ENCODE assay signal across 10 mouse cellular contexts in the genomic region with DNA sequence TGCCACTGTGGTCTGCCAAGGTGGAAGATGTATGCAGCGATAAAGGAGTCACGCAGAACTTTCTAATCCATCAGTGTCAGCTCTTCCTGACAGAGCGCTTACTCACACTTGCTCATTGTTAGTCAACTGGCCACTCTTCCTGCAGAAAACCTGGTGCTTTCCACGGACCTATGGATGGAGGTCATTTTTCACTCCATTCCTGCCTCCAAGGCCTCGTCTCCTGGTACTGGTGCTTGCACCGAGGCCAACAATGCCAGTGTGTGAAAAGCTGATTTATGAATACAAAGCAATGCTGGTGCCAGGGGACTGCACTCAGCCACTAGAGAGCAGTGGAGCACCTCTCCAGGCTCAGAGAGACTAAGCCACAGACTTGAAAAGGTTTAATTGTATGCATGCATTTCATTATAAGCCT. TPM values are rescaled to one million over a fixed set of nuclear protein-coding genes. Genes with fewer than 3 reads are reported as not detected.
DNase-seq lines count a peak whose midpoint lies in the region; ATAC-seq and TF ChIP-seq lines count a peak whose summit lies in the region.
"Had no signal": no experiment of that assay in that cellular context is flagged by ENCODE, and none has a peak within 500 bp of the region (broad histone marks: within the 10 kb centered on the region; RNA-seq: fewer than 3 reads in every experiment).

No protein-coding gene starts in this region.

- WGBS in forebrain, embryonic 10.5 days: 74% methylated on average over 6 of the region's 6 CpGs
- WGBS in midbrain, postnatal 0 days: 25% methylated on average over 6 of the region's 6 CpGs

- no peak overlapping the region for H3K9ac ChIP-seq in midbrain, postnatal 0 days (replicated peaks; ENCODE audit: low read length, poor library complexity, severe bottlenecking)
- H3K9ac ChIP-seq: embryonic facial prominence, embryonic 15.5 days; limb, embryonic 15.5 days had no signal

- peaks cover 81% of the 10 kb centered on the region for H3K36me3 ChIP-seq in forebrain, embryonic 10.5 days (replicated peaks)
- H3K36me3 ChIP-seq in midbrain, postnatal 0 days (ENCODE audit: insufficient read depth, low read length): peaks cover 4% of the 10 kb centered on the region; the same call in 1 of the 2 replicates

- H3K27me3 ChIP-seq in forebrain, embryonic 10.5 days (ENCODE audit: poor library complexity, severe bottlenecking): no peaks in the 10 kb centered on the region
- H3K27me3 ChIP-seq in midbrain, postnatal 0 days (ENCODE audit: insufficient read depth, low read length): no peaks in the 10 kb centered on the region
- H3K27me3 ChIP-seq: embryonic facial prominence, embryonic 15.5 days; limb, embryonic 15.5 days had no signal

- TF ChIP-seq CTCF in midbrain, postnatal 0 days (IDR thresholded peaks at IDR 0.05): peak; percentile 78

- peaks cover 24% of the 10 kb centered on the region for H3K4me1 ChIP-seq in forebrain, embryonic 10.5 days
- no peaks in the 10 kb centered on the region for H3K4me1 ChIP-seq in midbrain, postnatal 0 days (ENCODE audit: insufficient read depth, low read length)
- H3K4me1 ChIP-seq: limb, embryonic 15.5 days had no signal

- H3K9me3 ChIP-seq in forebrain, embryonic 10.5 days: no peaks in the 10 kb centered on the region; the same call in 1 of the 2 replicates
- H3K9me3 ChIP-seq in midbrain, postnatal 0 days (ENCODE audit: low read length): no peaks in the 10 kb centered on the region
- H3K9me3 ChIP-seq: embryonic facial prominence, embryonic 15.5 days; limb, embryonic 15.5 days had no signal

- H3K27ac ChIP-seq in forebrain, embryonic 10.5 days: peak overlapping the region; percentile 69; the same call in 1 of the 2 replicates
- no peak overlapping the region for H3K27ac ChIP-seq in midbrain, postnatal 0 days (ENCODE audit: low read depth, low read length)
- H3K27ac ChIP-seq: embryonic facial prominence, embryonic 15.5 days; limb, embryonic 15.5 days had no signal

- no peak overlapping the region for H3K4me3 ChIP-seq in forebrain, embryonic 10.5 days
- H3K4me3 ChIP-seq in midbrain, postnatal 0 days (ENCODE audit: low read depth, low read length): no peak overlapping the region
- H3K4me3 ChIP-seq: embryonic facial prominence, embryonic 15.5 days; limb, embryonic 15.5 days had no signal

- ATAC-seq in frontal cortex, adult (ENCODE audit: low TSS enrichment): peak; percentile 91
- ATAC-seq in midbrain, postnatal 0 days (ENCODE audit: low FRiP score): peak; percentile 54; the same call in 1 of the 2 replicates

- no peak overlapping the region for H3K4me2 ChIP-seq in midbrain, postnatal 0 days (ENCODE audit: low read depth, low read length, poor library complexity, severe bottlenecking)
- H3K4me2 ChIP-seq: embryonic facial prominence, embryonic 15.5 days; limb, embryonic 15.5 days had no signal

- no peak for DNase-seq in frontal cortex, postnatal 25 days (ENCODE audit: low spot score in 2 of 2)
- peak; percentile 78 for DNase-seq in adipocyte (ENCODE audit: low spot score)
- peak; percentile 34 for DNase-seq in forebrain, embryonic 10.5 days (ENCODE audit: extremely low spot score, low spot score)
- peak; percentile 73 for DNase-seq in layer of hippocampus, adult 11-12 months (ENCODE audit: low spot score)
- DNase-seq in midbrain, postnatal 0 days (ENCODE audit: low spot score): peak; percentile 88
- DNase-seq in c-Kit-positive CD71-positive TER-119-positive erythroid progenitor cells, embryonic 14.5 days (ENCODE audit: low spot score): no peak
- no peak for DNase-seq in lung, postnatal 14 days

RNA-seq across cellular contexts. Expression of gene Psmb7, which starts 22.3 kb away (rescaled TPM):
- 335 and 344 TPM in 2 replicates for polyA plus RNA-seq in forebrain, embryonic 10.5 days (2016; fragmentation: Nextera tagmentation; extraction: Ambion mirVana)
- total RNA-seq in midbrain, postnatal 0 days (2014; rRNA removed): 218 and 239 TPM in 2 replicates
- 282 and 287 TPM in 2 replicates for polyA plus RNA-seq in midbrain, postnatal 0 days (2015; fragmentation: Nextera tagmentation; extraction: Ambion mirVana)

Comparison
In these comparisons a context has a peak if more than half of its experiments do, and no peak if none do; other contexts are left out.
1. DNase-seq: peak in adipocyte (single experiment), forebrain, embryonic 10.5 days (single experiment), layer of hippocampus, adult 11-12 months (single experiment) and midbrain, postnatal 0 days (single experiment); none in frontal cortex, postnatal 25 days (0 of 2), c-Kit-positive CD71-positive TER-119-positive erythroid progenitor cells, embryonic 14.5 days (single experiment) and lung, postnatal 14 days (single experiment).